Mouse (Mus musculus) liver, embryonic 15.5 days (tissue): ENCODE results near the gene Reg3g. TPM values are rescaled to one million over a fixed set of nuclear protein-coding genes. Genes with fewer than 3 reads are reported as not detected.
"Not testable (repeated sequence)": the region's sequence is repeated elsewhere in the genome, so short reads cannot be mapped to it uniquely, and the experiment has no call there.

Experiments
- ATAC-seq: fragments of 200-750 bp; cut with Nextera tagmentation; 2 replicates; pipeline ENCODE4 v1.8.0; 2017; ENCODE audit warnings: moderate number of reproducible peaks, mild to moderate bottlenecking, moderate library complexity; ENCODE audit not compliant: insufficient read depth
- H3K27ac ChIP-seq: fragments of 300-500 bp; sonication (generic); replicated peaks from 2 replicates; pipeline ENCODE4 v1.5.1; 2015; ENCODE audit warnings: mild to moderate bottlenecking, inconsistent platforms
- H3K27me3 ChIP-seq: fragments of 300-500 bp; sonication (generic); 2 replicates; pipeline ENCODE4 v1.6.1; 2015; ENCODE audit warnings: mild to moderate bottlenecking, inconsistent platforms
- H3K36me3 ChIP-seq: fragments of 300-500 bp; sonication (generic); replicated peaks from 2 replicates; pipeline ENCODE4 v1.6.1; 2015; ENCODE audit warnings: moderate library complexity, mild to moderate bottlenecking, inconsistent platforms
- H3K4me1 ChIP-seq: fragments of 300-500 bp; sonication (generic); replicated peaks from 2 replicates; pipeline ENCODE4 v1.6.1; 2015; ENCODE audit warnings: inconsistent platforms
- H3K4me2 ChIP-seq: fragments of 300-500 bp; sonication (generic); 2 replicates; pipeline ENCODE4 v1.6.1; 2015; ENCODE audit warnings: moderate library complexity, mild to moderate bottlenecking, inconsistent platforms
- H3K4me3 ChIP-seq: fragments of 300-500 bp; sonication (generic); replicated peaks from 2 replicates; pipeline ENCODE4 v1.5.1; 2015; ENCODE audit warnings: mild to moderate bottlenecking, inconsistent platforms
- H3K9ac ChIP-seq: fragments of 300-500 bp; sonication (generic); 2 replicates; pipeline ENCODE4 v1.6.1; 2015; ENCODE audit warnings: moderate library complexity, mild to moderate bottlenecking, inconsistent platforms
- H3K9me3 ChIP-seq: fragments of 300-500 bp; sonication (generic); replicated peaks from 2 replicates; pipeline ENCODE4 v1.6.1; 2016; ENCODE audit warnings: inconsistent platforms
- WGBS: fragments of 180-500 bp; shearing (Covaris S2); methylation state at CpG from one replicate; pipeline ENCODE4 v1.1.7; 2015; ENCODE audit warnings: mixed read lengths; ENCODE audit not compliant: insufficient replicate concordance; 5-methylcytosine and 5-hydroxymethylcytosine counted together
- polyA plus RNA-seq: library from polyadenylated mRNA; unstranded; fragments of >200 nt; fragmentation: Nextera tagmentation; extraction: Ambion mirVana; gene quantifications from 2 replicates; pipeline ENCODE4 v1.2.1, GENCODE M21; 2015

Gene Reg3g
- polyA plus RNA-seq, 1 experiment from 2014 or later = not detected

DNA sequence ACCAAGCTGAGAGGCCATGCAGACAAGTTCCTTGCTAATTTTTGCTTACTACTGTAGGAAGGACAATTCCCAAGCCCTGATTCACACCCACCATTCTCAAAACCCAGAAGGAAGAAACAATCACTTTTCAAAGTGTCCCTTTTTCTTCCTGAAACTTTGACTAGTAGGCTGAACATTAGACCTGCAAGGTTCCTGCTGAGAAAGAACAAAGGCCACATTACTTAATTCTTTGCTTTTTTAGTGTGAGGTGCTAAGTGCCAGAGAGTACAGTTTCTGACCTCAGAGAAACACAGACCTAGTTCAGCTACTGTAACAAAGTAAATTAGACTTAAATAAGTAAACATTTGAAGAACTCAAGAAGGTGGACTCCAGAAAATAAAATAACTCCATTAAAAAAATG is 20.3 kb downstream of the Reg3g start:
- Histone ChIP-seq H3K4me1 (no peaks in the 10 kb centered on the region), H3K4me3 (no peak overlapping the region), H3K36me3 (no peaks in the 10 kb centered on the region), H3K9me3 (no peaks in the 10 kb centered on the region), H3K27ac (no peak overlapping the region), H3K27me3 (no peaks in the 10 kb centered on the region), H3K4me2 (no peak overlapping the region), H3K9ac (no peak overlapping the region)
- ATAC-seq = no peak

- Histone ChIP-seq H3K27me3 (no peaks in the 10 kb centered on the region), H3K27ac (no peak overlapping the region), H3K4me1 (no peaks in the 10 kb centered on the region), H3K4me2 (no peak overlapping the region), H3K9ac (no peak overlapping the region), H3K9me3 (no peaks in the 10 kb centered on the region), H3K36me3 (no peaks in the 10 kb centered on the region), H3K4me3 (no peak overlapping the region)
- 35% methylated on average over 1 of the region's 1 CpGs for whole genome bisulfite sequencing
- no peak for ATAC-seq
Observed at GRCm38 (mm10) chr6:78447202-78447601, 21.5 kb downstream of the Reg3g start.

DNA sequence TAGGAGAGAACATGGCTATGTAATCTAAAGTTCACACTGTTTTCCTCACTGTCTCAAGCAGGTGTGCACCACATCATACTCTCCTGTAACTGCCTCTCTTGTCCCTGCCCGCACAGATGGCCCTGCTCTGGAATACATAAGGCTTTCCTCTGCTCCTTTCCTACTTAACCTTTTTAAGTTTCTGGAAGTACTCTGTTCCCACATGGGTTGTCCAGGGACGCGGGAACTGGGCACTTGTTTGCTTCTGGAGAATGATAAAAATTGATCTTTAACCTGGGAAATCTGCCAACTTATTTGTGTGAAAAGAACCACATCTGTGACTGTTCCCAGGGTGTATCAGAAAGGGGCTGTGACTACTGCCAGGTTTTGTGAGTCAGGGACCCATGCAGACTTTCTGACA is 43.2 kb downstream of the Reg3g start:
- H3K4me3 ChIP-seq = no peak overlapping the region
- 72% methylated on average over 3 of the region's 3 CpGs for WGBS
- H3K4me1 ChIP-seq = no peaks in the 10 kb centered on the region
- no peak overlapping the region for H3K4me2 ChIP-seq
- no peak overlapping the region for H3K9ac ChIP-seq
- H3K27ac ChIP-seq = no peak overlapping the region
- no peaks in the 10 kb centered on the region for H3K36me3 ChIP-seq
- ATAC-seq = no peak
- H3K9me3 ChIP-seq = no peaks in the 10 kb centered on the region
- H3K27me3 ChIP-seq = no peaks in the 10 kb centered on the region

DNA sequence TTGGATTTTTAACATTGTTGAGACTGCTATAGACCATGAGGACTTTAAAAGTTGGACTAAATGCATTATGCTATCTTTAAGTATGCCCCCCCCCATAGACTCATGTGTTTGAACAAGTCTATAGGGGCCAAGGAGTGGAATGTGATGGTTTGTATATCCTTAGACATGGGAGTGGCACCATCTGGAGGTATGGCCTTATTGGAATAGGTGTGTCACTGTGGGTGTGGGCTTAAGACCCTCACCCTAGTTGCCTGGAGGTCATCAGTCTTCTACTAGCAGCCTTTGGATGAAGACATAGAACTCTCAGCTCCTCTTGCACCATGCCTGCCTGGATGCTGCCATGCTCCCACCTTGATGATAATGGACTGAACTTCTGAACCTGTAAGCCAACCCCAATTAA is 46.3 kb downstream of the Reg3g start, which contains the start of gene Reg1:
Gene Reg1 (plus strand): TSS at position 301 of the 400 bp plus-strand sequence.
- not testable (repeated sequence) for ATAC-seq, H3K9ac ChIP-seq, H3K36me3 ChIP-seq, H3K9me3 ChIP-seq, H3K4me2 ChIP-seq, H3K4me3 ChIP-seq, H3K27me3 ChIP-seq, H3K27ac ChIP-seq, H3K4me1 ChIP-seq

Other genes starting within 250 kb of the Reg3g start
- not detected in 2 replicates for gene Reg3b, start 98.2 kb downstream of the Reg3g start, polyA plus RNA-seq
- gene Reg3d, start 90.0 kb downstream of the Reg3g start, polyA plus RNA-seq = not detected in 2 replicates
- gene Reg3a, start 88.2 kb downstream of the Reg3g start, polyA plus RNA-seq = not detected in 2 replicates
- gene Reg2, start 73.2 kb downstream of the Reg3g start, polyA plus RNA-seq = not detected in 2 replicates
- 0.67 TPM in 1 of 2 replicates, not detected in the other for gene Reg1, start 46.2 kb downstream of the Reg3g start, polyA plus RNA-seq